Mouse (Mus musculus): ENCODE data around the gene Gsx2.

DNA sequence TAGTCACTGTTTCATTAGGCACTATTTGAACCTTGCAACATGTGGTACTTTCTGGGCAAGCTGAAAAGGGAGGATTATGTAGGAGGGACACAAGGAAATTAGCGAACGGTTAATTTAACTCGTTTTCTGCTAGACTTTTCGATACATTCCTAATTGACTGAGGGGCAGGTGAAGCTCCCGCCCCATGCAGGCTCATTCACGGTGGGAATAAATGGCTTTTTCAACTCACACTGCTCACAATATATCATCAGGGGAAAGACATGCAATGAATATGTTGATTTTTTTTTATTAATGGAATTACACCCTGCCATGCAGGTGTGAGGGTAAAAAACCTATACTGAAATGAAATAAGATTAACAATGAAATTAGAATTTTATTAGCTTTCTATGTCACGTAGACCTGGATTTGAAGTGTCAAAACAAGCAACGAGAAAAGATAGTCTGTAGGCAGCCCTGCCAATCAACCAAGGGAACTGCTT is 9.0 kb downstream of the Gsx2 start:
- TF ChIP-seq CTCF (conservative IDR thresholded peaks at IDR 0.05; ENCODE audit: low read length) (no peak), NANOG (IDR thresholded peaks at IDR 0.05; ENCODE audit: borderline replicate concordance, low read length) (no peak)

All from E14TG2a.4 (cell line).